Mouse (Mus musculus): ENCODE results near the gene Mpig6b.
"Not testable (repeated sequence)": the region's sequence is repeated elsewhere in the genome, so short reads cannot be mapped to it uniquely, and the experiment has no call there.

Mpig6b gene

DNA sequence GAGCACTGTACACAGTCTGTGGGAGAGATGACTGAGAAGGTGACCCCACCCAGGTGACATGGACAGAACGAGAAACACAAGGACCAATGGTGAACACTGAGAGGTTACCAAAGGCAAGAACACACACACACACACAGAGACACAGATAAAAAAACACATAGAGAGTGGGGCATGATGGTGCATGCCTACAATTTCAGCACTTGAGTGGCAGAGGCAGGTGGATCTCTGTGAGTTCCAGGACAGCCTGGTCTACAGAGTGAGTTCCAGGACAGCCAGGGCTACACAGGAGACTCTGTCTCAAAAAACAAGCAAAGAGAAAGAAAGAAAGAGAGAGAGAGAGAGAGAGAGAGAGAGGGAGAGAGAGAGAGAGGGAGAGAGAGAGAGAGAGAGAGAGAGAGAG, 32.3 kb downstream of the Mpig6b start:
- not testable (repeated sequence) for DNase-seq

DNA sequence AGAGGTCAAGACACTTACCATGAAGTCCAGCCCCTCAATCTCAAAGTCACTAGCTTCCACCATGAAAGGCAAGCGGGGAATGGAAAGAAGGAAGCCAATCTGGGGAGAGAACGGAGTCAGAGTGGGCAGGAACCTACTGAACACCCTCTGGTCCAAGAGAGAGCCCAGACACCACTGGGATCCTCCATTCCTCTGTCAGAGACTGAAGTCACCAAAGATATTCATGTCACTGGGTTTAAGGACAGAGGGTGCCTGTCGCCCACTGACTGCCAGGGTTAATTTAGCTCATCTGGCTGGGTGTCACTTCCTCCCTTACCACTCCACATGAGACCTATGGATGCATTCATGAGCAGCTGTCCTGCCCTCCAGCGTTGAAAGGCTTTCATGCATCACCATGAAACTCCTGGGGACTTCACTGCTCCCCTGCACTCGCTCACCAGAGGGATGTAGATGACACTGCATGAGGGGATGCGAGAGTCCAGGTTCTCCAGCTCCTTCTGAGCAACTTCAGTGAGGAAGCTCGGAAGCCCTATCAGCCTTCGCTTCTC, 33.6 kb downstream of the Mpig6b start:
- DNase-seq, result no peak

GRCm38 (mm10) chr17:35031880-35032279, 34.1 kb downstream of the Mpig6b start:
- no peak for DNase-seq

GRCm38 (mm10) chr17:35031272-35031671, 34.7 kb downstream of the Mpig6b start:
- no peak for DNase-seq

GRCm38 (mm10) chr17:35029691-35030532, 36.1 kb downstream of the Mpig6b start:
- peak in 1 of 2 experiments; percentile 46 for DNase-seq

DNA sequence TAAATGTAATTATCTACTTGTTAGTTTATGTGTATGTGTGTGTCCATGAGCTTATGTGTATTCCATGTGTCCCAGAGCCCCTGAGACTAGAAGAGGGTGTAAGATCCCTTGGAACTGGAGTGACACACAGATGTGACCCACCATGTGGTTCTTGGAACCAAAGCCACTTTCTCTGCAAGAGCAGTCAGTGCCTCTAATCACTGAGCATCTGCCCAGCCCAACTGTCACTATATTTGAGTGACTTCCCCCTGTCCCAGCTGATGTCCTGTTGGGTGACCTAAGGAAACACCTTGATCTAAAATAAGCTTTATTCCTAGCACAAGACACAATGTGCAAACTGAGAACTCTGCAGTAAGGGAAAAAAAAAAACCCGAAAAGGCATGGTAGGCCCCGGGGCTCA, 37.7 kb downstream of the Mpig6b start:
- no peak for DNase-seq

DNA sequence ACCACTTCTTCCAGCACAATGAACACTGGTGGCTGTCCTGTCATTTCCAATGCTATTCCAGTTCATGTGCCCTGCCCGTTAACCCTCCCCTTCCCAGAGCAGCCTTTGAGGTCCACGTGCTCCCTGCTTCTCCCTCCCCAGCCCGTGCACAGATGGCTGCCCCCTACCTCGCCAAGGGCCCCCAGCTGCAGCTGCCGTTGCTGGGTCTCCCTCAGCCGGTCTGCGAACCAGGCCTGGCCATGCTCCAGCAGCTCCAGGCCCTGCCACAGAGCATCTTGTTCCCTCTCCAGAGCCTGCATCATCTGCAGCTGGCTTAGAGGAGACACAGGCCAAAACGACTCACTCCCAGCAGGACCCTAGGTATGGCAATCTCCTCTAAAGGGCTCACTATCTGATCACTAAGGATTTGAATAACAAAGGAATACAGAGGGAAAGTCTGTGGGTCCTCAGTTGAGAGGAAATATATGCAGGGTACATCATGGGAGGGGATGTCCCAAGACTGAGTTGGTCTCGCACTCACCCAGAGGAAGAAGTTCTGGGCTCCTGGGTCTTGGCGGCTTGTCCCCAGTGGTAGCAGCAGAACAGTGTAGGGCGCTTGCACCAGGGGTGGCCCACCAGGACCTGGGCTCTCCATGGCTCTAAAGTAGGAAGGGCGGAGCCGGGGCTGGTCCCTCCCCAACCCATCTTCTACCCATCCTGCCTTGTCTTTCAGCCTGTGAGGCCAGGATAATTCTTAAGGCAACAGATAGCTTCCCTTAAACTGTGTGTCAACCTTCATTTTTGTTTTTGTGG, 38.5 kb downstream of the Mpig6b start, which contains the start of gene Sapcd1:
Gene Sapcd1 (minus strand): TSS at position 740 of the 792 bp plus-strand sequence.
- DNase-seq, result peak in 1 of 2 experiments; percentile 9

DNA sequence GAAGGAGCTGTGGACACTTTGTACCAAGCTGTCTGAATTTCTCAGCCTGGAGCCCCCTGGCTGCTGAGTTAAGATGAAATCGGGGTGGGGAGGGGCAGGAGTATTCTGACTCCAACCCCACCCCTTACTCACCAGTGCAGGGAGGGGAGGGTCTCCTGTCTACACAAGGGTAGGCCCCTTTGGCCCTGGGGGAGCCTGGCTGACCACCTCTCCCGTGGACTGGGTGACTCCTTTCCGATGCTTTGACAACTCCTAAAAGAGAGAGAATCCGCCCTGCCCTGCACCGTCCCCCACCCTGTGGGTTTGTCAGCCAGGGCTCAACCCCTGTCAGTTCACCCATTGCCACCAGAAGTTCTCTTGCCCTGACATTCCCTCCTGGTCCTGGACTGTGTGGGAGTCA, 39.8 kb downstream of the Mpig6b start:
- no peak for DNase-seq

DNA sequence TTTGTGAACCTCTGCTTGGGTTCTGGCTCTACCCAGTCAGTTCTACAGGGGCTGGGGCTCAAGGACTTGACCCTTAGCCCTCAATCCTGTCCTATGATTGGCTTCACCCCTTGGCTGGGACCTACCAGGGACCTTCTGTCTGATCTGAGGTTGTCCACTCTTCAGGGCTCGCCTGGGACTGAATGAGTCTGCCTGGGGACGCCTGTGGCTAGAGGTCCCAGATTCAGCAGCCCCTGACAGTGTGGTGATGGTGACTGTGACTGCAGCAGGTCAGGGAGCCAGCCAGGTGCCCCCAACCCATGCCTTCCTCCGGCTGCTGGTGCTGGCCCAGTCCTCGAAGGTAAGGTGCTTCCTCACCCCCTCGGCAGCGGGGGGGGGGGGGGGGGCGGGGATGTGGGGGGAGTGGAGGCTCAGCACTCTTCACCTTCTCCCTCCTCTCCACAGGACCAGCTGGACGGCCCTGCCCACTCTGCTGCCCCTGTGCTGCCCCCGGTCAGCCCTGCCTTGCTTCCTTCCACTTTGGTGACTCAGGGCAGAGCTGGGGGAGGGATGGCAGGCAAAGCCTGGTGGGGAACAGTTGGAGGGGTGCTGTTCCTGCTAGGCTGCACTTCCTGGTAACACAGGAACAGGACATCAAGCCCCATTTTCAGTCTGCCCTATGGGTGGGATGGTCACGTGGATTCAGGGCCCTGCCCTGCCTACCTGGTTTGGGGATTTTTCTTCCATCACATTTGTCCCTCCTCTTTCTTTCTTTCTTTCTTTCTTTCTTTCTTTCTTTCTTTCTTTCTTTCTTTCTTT, 41.1 kb downstream of the Mpig6b start:
- DNase-seq, result no peak

GRCm38 (mm10) chr17:35024261-35024660, 41.7 kb downstream of the Mpig6b start:
- DNase-seq, result no peak

DNA sequence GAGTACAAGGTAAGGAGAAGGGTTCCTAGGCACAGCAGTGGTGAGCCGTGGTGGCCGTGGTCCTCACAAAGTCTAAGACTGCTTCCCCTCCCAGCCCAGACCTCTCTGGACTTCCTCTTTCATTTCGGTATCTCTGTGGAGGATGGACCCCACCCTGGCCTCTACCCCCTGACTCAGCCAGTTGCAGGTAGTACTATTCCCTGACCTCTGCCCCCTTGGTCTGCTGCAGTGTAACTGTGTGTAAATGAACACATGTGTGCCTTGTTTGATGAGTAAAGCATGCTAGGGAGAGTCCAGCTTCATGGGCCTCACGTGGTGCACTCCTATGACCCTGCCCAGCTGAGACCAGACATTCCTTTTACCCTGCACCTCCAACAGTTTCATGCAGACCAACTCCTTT, 42.2 kb downstream of the Mpig6b start:
- DNase-seq, result no peak

- no peak for DNase-seq
Observed at GRCm38 (mm10) chr17:35023221-35023620, 42.8 kb downstream of the Mpig6b start.

DNA sequence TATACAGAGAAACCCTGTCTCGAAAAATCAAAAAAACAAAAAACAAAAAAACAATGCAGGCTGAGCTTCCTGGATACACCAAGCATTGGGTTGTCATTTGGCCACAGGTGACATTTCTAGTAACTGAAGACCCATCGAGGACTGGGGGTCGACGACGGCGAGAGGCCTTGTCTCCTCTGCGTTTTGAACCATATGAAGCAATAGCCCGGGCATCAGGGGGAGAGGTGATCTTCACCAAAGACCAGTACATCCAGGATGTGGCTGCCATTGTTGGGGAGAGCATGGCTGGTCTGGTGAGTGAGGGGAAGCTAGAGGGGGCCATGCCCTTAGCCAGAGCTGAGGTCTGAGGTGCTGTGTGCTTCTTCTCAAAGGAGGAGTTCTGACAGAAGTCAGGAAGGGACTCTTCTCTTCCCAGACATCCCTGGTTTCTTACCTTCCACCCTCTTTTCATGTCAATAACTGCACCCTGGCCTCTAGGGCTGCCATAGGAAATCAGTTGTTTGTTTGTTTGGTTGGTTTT, 43.4 kb downstream of the Mpig6b start:
- no peak for DNase-seq

GRCm38 (mm10) chr17:35021842-35022477, 44.0 kb downstream of the Mpig6b start:
- no peak for DNase-seq

- peak; percentile 71 to 77 for DNase-seq
Observed at GRCm38 (mm10) chr17:35021163-35021808, 44.7 kb downstream of the Mpig6b start.

GRCm38 (mm10) chr17:35020551-35020950, 45.4 kb downstream of the Mpig6b start:
- no peak for DNase-seq

DNA sequence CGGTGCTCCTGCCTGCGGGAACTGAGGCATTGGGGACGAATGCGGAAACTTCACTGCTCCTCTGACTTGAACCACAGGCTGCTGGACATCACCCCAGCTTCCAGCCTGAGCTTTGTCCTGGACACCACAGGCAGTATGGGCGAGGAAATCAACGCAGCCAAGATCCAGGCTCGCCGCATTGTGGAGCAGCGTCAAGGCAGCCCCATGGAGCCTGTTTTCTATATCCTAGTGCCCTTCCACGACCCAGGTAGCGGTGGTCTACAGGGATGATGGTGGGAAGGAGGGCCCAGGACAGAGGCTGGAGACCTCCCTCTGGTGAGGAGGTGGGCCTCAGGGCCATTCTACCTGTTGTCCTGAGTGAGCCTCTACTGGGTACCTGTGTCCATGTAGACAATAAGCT, 46.1 kb downstream of the Mpig6b start:
- DNase-seq, result no peak

- no peak for DNase-seq
Observed at GRCm38 (mm10) chr17:35018171-35018570, 47.8 kb downstream of the Mpig6b start.

- DNase-seq, result no peak
Observed at GRCm38 (mm10) chr17:35017706-35018030, 48.3 kb downstream of the Mpig6b start.

GRCm38 (mm10) chr17:35016791-35017705, 48.9 kb downstream of the Mpig6b start:
- no peak for DNase-seq
